Mouse (Mus musculus) heart, postnatal 4 days (tissue): Measurements from ENCODE around the gene Mnx1. TPM values are rescaled to one million over a fixed set of nuclear protein-coding genes. Genes with fewer than 3 reads are reported as not detected.
"Not testable (repeated sequence)": the region's sequence is repeated elsewhere in the genome, so short reads cannot be mapped to it uniquely, and the experiment has no call there.

ENCODE experiments used
- DNase-seq: peaks from one replicate; pipeline ENCODE4 v3.0.0; 2021
- total RNA-seq, 2 experiments: library from RNA; stranded (reverse); gene quantifications; 2 replicates each; pipeline ENCODE4 v1.2.3; 2021

The Mnx1 gene
- total RNA-seq, 2 experiments from 2014 or later: not detected

GRCm38 (mm10) chr5:29468351-29469065 is 9.8 kb downstream of the Mnx1 start:
- no peak for DNase-seq

GRCm38 (mm10) chr5:29467489-29468350 is 10.6 kb downstream of the Mnx1 start:
- DNase-seq: no peak

GRCm38 (mm10) chr5:29462943-29463686 is 15.2 kb downstream of the Mnx1 start:
- no peak for DNase-seq

GRCm38 (mm10) chr5:29456895-29457656 is 21.2 kb downstream of the Mnx1 start:
- DNase-seq: no peak

- no peak for DNase-seq
These were observed 25.9 kb downstream of the Mnx1 start for GRCm38 (mm10) chr5:29452352-29452751.

GRCm38 (mm10) chr5:29445275-29445674 is 33.0 kb downstream of the Mnx1 start:
- DNase-seq: no peak

GRCm38 (mm10) chr5:29436728-29437127 is 41.5 kb downstream of the Mnx1 start:
- not testable (repeated sequence) for DNase-seq

- DNase-seq: no peak
These were observed 42.8 kb downstream of the Mnx1 start for GRCm38 (mm10) chr5:29435491-29435890.

- DNase-seq: peak; percentile 56
These were observed 43.4 kb downstream of the Mnx1 start for GRCm38 (mm10) chr5:29434872-29435358.

- DNase-seq: peak; percentile 92
These were observed 43.9 kb downstream of the Mnx1 start, which contains the start of gene Nom1 for GRCm38 (mm10) chr5:29434228-29434871. Gene Nom1 (plus strand): TSS chr5:29434664.

- DNase-seq: not testable (repeated sequence)
These were observed 54.9 kb downstream of the Mnx1 start for GRCm38 (mm10) chr5:29423330-29423729.

Other genes with a start within 250 kb of the Mnx1 start
- gene Lmbr1, start 100.1 kb downstream of the Mnx1 start, total RNA-seq: 10 to 100 TPM; 19.2 to 21.2 TPM
- gene Nom1, start 43.8 kb downstream of the Mnx1 start, total RNA-seq: 10 to 100 TPM; 13.3 to 15.7 TPM
- 10 to 100 TPM; 48.9 to 51.3 TPM for gene Ube3c, start 90.8 kb upstream of the Mnx1 start, total RNA-seq